Mouse (Mus musculus): Measurements from ENCODE around the gene Ggt6. TPM values are rescaled to one million over a fixed set of nuclear protein-coding genes. Genes with fewer than 3 reads are reported as not detected.
A peak's percentile ranks its signal among the peaks of the same experiment; 100 is the strongest.
"Not testable (repeated sequence)": the region's sequence is repeated elsewhere in the genome, so short reads cannot be mapped to it uniquely, and the experiment has no call there.

Gene Ggt6
- total RNA-seq, 2 experiments from 2014 or later, result 0.28 to 1.0 TPM

- peak in 1 of 2 experiments; percentile 21 for DNase-seq
- intact Hi-C loops (cut with DNase I), result loop anchor here (1.0 kb wide), 1 partner anchor 15 kb away; no protein-coding TSS in a partner anchor
Observed at GRCm38 (mm10) chr11:72410521-72411092, 24.7 kb upstream of the Ggt6 start.

- intact Hi-C loops (cut with DNase I), result loop anchor here (1.0 kb wide), 1 partner anchor 14 kb away; no protein-coding TSS in a partner anchor
Observed at GRCm38 (mm10) chr11:72411093-72411921, 24.0 kb upstream of the Ggt6 start, which contains the start of gene Smtnl2. Gene Smtnl2, minus strand, starts transcription at chr11:72411713.

GRCm38 (mm10) chr11:72411945-72412344 lies 23.4 kb upstream of the Ggt6 start:
- intact Hi-C loops (cut with DNase I), result loop anchor here (1.0 kb wide), 1 partner anchor 13 kb away; no protein-coding TSS in a partner anchor
- DNase-seq, result no peak

More at GRCm38 (mm10) chr11:72411093-72411921, 24.0 kb upstream of the Ggt6 start, which contains the start of gene Smtnl2:
- peak; percentile 86 to 91 for DNase-seq

GRCm38 (mm10) chr11:72413016-72413415 lies 22.3 kb upstream of the Ggt6 start:
- DNase-seq, result peak; percentile 28 to 45
- intact Hi-C loops (cut with DNase I), result no loop called here

- no peak for DNase-seq
- intact Hi-C loops (cut with DNase I), result no loop called here
Observed at GRCm38 (mm10) chr11:72413601-72414190, 21.6 kb upstream of the Ggt6 start.

- intact Hi-C loops (cut with DNase I), result no loop called here
- no peak for DNase-seq
Observed at GRCm38 (mm10) chr11:72415155-72415554, 20.2 kb upstream of the Ggt6 start.

GRCm38 (mm10) chr11:72416666-72417065 lies 18.7 kb upstream of the Ggt6 start:
- intact Hi-C loops (cut with DNase I), result no loop called here
- peak in 1 of 2 experiments; percentile 24 for DNase-seq

GRCm38 (mm10) chr11:72417376-72417775 lies 17.9 kb upstream of the Ggt6 start:
- intact Hi-C loops (cut with DNase I), result no loop called here
- peak; percentile 48 to 55 for DNase-seq

- intact Hi-C loops (cut with DNase I), result no loop called here
- peak; percentile 56 to 77 for DNase-seq
Observed at GRCm38 (mm10) chr11:72418227-72418626, 17.1 kb upstream of the Ggt6 start.

GRCm38 (mm10) chr11:72419006-72419405 lies 16.3 kb upstream of the Ggt6 start:
- intact Hi-C loops (cut with DNase I), result no loop called here
- no peak for DNase-seq

- no peak for DNase-seq
- intact Hi-C loops (cut with DNase I), result no loop called here
Observed at GRCm38 (mm10) chr11:72420460-72421122, 14.7 kb upstream of the Ggt6 start.

- intact Hi-C loops (cut with DNase I), result no loop called here
- no peak for DNase-seq
Observed at GRCm38 (mm10) chr11:72421518-72422278, 13.6 kb upstream of the Ggt6 start.

GRCm38 (mm10) chr11:72423686-72424085 lies 11.6 kb upstream of the Ggt6 start:
- DNase-seq, result no peak
- intact Hi-C loops (cut with DNase I), result no loop called here

GRCm38 (mm10) chr11:72425201-72425600 lies 10.1 kb upstream of the Ggt6 start:
- DNase-seq, result no peak
- intact Hi-C loops (cut with DNase I), result loop anchor here (1.0 kb wide), 1 partner anchor 14 kb away; the partner anchor contains the start of gene Smtnl2

GRCm38 (mm10) chr11:72426884-72427283 lies 8.4 kb upstream of the Ggt6 start:
- no peak for DNase-seq
- intact Hi-C loops (cut with DNase I), result no loop called here

GRCm38 (mm10) chr11:72428694-72429093 lies 6.6 kb upstream of the Ggt6 start:
- peak; percentile 74 to 85 for DNase-seq

GRCm38 (mm10) chr11:72429288-72429690 lies 6.0 kb upstream of the Ggt6 start:
- intact Hi-C loops (cut with DNase I), result loop anchor here (2.0 kb wide), 3 partner anchors 60 to 204 kb away; no protein-coding TSS in a partner anchor
- peak; percentile 56 to 72 for DNase-seq

More at GRCm38 (mm10) chr11:72428694-72429093, 6.6 kb upstream of the Ggt6 start:
- intact Hi-C loops (cut with DNase I), result loop anchor here (2.0 kb wide), 3 partner anchors 60 to 204 kb away; no protein-coding TSS in a partner anchor

GRCm38 (mm10) chr11:72430311-72431068 lies 4.8 kb upstream of the Ggt6 start:
- intact Hi-C loops (cut with DNase I); DNase-seq: not testable (repeated sequence)

- intact Hi-C loops (cut with DNase I), result loop anchor here (2.0 kb wide), 1 partner anchor 131 kb away; no protein-coding TSS in a partner anchor
- no peak for DNase-seq
Observed at GRCm38 (mm10) chr11:72435694-72436045, 344 bp downstream of the Ggt6 start.
